Mouse (Mus musculus) CH12.LX (cell line): ENCODE measurements around the gene Nrros.

ENCODE experiments used
- CTCF ChIP-seq, 2 experiments: IDR thresholded peaks in 1 of 2; conservative IDR thresholded peaks in 1 of 2; 2 replicates each; pipeline ENCODE4 v1.5.1; 2011 to 2012; ENCODE audit warnings: low read depth in 2 of 2, low read length in 2 of 2, improper control_type of control experiment in 1 of 2, inconsistent platforms in 1 of 2, mild to moderate bottlenecking in 1 of 2, moderate library complexity in 1 of 2
- EP300 ChIP-seq: IDR thresholded peaks from 2 replicates; pipeline ENCODE4 v1.6.1; 2011; ENCODE audit warnings: low read length, improper control_type of control experiment
- GABPA ChIP-seq: IDR thresholded peaks from 2 replicates; pipeline ENCODE4 v1.6.1; 2012; ENCODE audit warnings: low read depth, low read length, improper control_type of control experiment, inconsistent platforms; ENCODE audit not compliant: insufficient replicate concordance
- IRF4 ChIP-seq: IDR thresholded peaks from 2 replicates; pipeline ENCODE4 v1.6.1; 2014; ENCODE audit warnings: low read depth, mild to moderate bottlenecking, inconsistent platforms, low read length, improper control_type of control experiment
- MAFK ChIP-seq: IDR thresholded peaks from 2 replicates; pipeline ENCODE4 v1.6.1; 2011; ENCODE audit warnings: low read length, improper control_type of control experiment; ENCODE audit not compliant: insufficient replicate concordance
- MAX ChIP-seq: IDR thresholded peaks from 2 replicates; pipeline ENCODE4 v1.6.1; 2011; ENCODE audit warnings: low read length, improper control_type of control experiment
- MYC ChIP-seq: IDR thresholded peaks from 2 replicates; pipeline ENCODE4 v1.6.1; 2011; ENCODE audit warnings: low read depth, mild to moderate bottlenecking, improper control_type of control experiment, low read length
- POLR2A ChIP-seq: IDR thresholded peaks from 2 replicates; pipeline ENCODE4 v1.6.1; 2011; ENCODE audit warnings: low read depth, mild to moderate bottlenecking, improper control_type of control experiment, low read length
- TBP ChIP-seq: conservative IDR thresholded peaks from 2 replicates; pipeline ENCODE4 v1.6.1; 2011; ENCODE audit warnings: low read depth, low read length, improper control_type of control experiment
- UBTF ChIP-seq: IDR thresholded peaks from 2 replicates; pipeline ENCODE4 v1.6.1; 2012; ENCODE audit warnings: low read depth, mild to moderate bottlenecking, inconsistent platforms, low read length, improper control_type of control experiment, moderate library complexity
- USF1 ChIP-seq: IDR thresholded peaks from 2 replicates; pipeline ENCODE4 v1.6.1; 2014; ENCODE audit warnings: low read depth, mild to moderate bottlenecking, inconsistent platforms, low read length, improper control_type of control experiment
- USF2 ChIP-seq: conservative IDR thresholded peaks from 2 replicates; pipeline ENCODE4 v1.6.1; 2011; ENCODE audit warnings: low read depth, low read length, improper control_type of control experiment
- ZMIZ1 ChIP-seq: IDR thresholded peaks from 2 replicates; pipeline ENCODE4 v1.6.1; 2012; ENCODE audit warnings: low read depth, mild to moderate bottlenecking, inconsistent platforms, low read length, improper control_type of control experiment

DNA sequence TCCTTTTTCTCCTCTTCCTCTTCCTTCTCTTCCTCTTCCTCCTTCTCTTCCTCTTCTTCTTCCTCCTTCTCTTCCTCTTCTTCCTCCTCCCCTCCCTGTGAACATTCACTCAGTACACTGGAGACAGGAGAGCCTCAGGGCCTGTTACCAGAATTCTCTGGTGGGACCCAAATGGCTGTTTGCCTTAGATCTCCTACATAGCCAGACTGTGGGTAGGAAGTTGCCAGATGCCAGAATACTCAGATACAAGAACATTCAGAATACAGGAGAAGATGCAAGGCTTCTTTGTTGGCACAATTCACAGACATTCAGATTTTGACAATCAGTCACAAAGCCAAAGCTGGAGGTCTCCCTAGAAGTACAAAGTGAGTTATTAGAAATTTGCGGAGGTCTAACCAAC lies 26.4 kb downstream of the Nrros start:
- TF ChIP-seq CTCF (conservative IDR thresholded peaks at IDR 0.05 in 1 of 2, IDR thresholded peaks at IDR 0.05 in 1 of 2; ENCODE audit: low read depth in 2 of 2, low read length in 2 of 2) (no peak), UBTF (no peak), MYC (no peak), POLR2A (no peak), EP300 (no peak), IRF4 (no peak), TBP (no peak), MAFK (no peak), USF1 (no peak), MAX (no peak), GABPA (no peak), ZMIZ1 (no peak), USF2 (no peak)
